Mouse (Mus musculus): ENCODE results near the gene Dcp1a.

- no peak for TF ChIP-seq CTCF (IDR thresholded peaks at IDR 0.05; ENCODE audit: control insufficient read depth, insufficient read depth, insufficient read length)
- no peak for TF ChIP-seq MAX (IDR thresholded peaks at IDR 0.05)
- TF ChIP-seq MYOD1 (IDR thresholded peaks at IDR 0.05; ENCODE audit: control insufficient read depth, insufficient read length, low read depth), result no peak
- no peak for TF ChIP-seq USF1 (IDR thresholded peaks at IDR 0.05; ENCODE audit: low read depth)
- no peak for TF ChIP-seq MYOG (IDR thresholded peaks at IDR 0.05; ENCODE audit: control insufficient read depth, extremely low read depth, insufficient read length)
- no peak for TF ChIP-seq FOSL1 (IDR thresholded peaks at IDR 0.05; ENCODE audit: insufficient read depth, low read length, poor library complexity, severe bottlenecking)
- TF ChIP-seq CEBPB (IDR thresholded peaks at IDR 0.05; ENCODE audit: low read depth), result no peak
These were observed 93.9 kb downstream of the Dcp1a start for GRCm38 (mm10) chr14:30573235-30573634.
